Mouse (Mus musculus) myocyte (in vitro differentiated cells): ENCODE data around the gene Tcea3.

ENCODE experiments used
- POLR2A ChIP-seq: IDR thresholded peaks from one replicate; pipeline ENCODE4 v1.6.1; 2011; ENCODE audit warnings: low read depth, mild to moderate bottlenecking, control low read depth, moderate library complexity; ENCODE audit not compliant: insufficient read length
- USF1 ChIP-seq: IDR thresholded peaks from one replicate; pipeline ENCODE4 v1.6.1; 2011; ENCODE audit warnings: low read depth, mild to moderate bottlenecking, control low read depth, moderate library complexity

GRCm38 (mm10) chr4:136261912-136262311 is 14.4 kb downstream of the Tcea3 start:
- TF ChIP-seq POLR2A (no peak), USF1 (no peak)
